Mouse (Mus musculus): Measurements from ENCODE around the gene Tmsb4x. TPM values are rescaled to one million over a fixed set of nuclear protein-coding genes. Genes with fewer than 3 reads are reported as not detected.

The Tmsb4x gene
- total RNA-seq, 2 experiments from 2014 or later, result 754 to 847 TPM

GRCm38 (mm10) chrX:167183535-167183934 lies 25.6 kb downstream of the Tmsb4x start:
- no peak for DNase-seq (ENCODE audit: low spot score in 2 of 2)

- DNase-seq (ENCODE audit: low spot score in 2 of 2), result no peak
Observed at GRCm38 (mm10) chrX:167182411-167182810, 26.7 kb downstream of the Tmsb4x start.

GRCm38 (mm10) chrX:167179961-167180642 lies 29.0 kb downstream of the Tmsb4x start:
- DNase-seq (ENCODE audit: low spot score in 2 of 2), result no peak

GRCm38 (mm10) chrX:167179549-167179948 lies 29.6 kb downstream of the Tmsb4x start:
- DNase-seq (ENCODE audit: low spot score in 2 of 2), result no peak

- peak in 1 of 2 experiments; percentile 14 for DNase-seq (ENCODE audit: low spot score in 2 of 2)
Observed at GRCm38 (mm10) chrX:167175319-167175718, 33.8 kb downstream of the Tmsb4x start.

- no peak for DNase-seq (ENCODE audit: low spot score in 2 of 2)
Observed at GRCm38 (mm10) chrX:167174311-167174710, 34.8 kb downstream of the Tmsb4x start.

GRCm38 (mm10) chrX:167172256-167172655 lies 36.9 kb downstream of the Tmsb4x start:
- no peak for DNase-seq (ENCODE audit: low spot score in 2 of 2)

- no peak for DNase-seq (ENCODE audit: low spot score in 2 of 2)
Observed at GRCm38 (mm10) chrX:167171281-167171680, 37.8 kb downstream of the Tmsb4x start.

- no peak for DNase-seq (ENCODE audit: low spot score in 2 of 2)
Observed at GRCm38 (mm10) chrX:167167282-167167681, 41.8 kb downstream of the Tmsb4x start.

GRCm38 (mm10) chrX:167166051-167166450 lies 43.1 kb downstream of the Tmsb4x start:
- DNase-seq (ENCODE audit: low spot score in 2 of 2), result no peak

GRCm38 (mm10) chrX:167157691-167158090 lies 51.4 kb downstream of the Tmsb4x start:
- DNase-seq (ENCODE audit: low spot score in 2 of 2), result no peak

Other genes starting within 250 kb of the Tmsb4x start
- under 1 TPM; 0.93 TPM for gene Tlr8, start 55.0 kb upstream of the Tmsb4x start, total RNA-seq (2021)
- gene Tlr7, start 121.2 kb upstream of the Tmsb4x start, total RNA-seq (2021), result 1 to 10 TPM; 1.9 to 2.9 TPM
- gene Prps2, start 173.4 kb upstream of the Tmsb4x start, total RNA-seq (2021), result 1 to 10 TPM; 6.6 to 7.2 TPM

Measured in gastrocnemius, postnatal 4 days (tissue).